Mouse (Mus musculus): ENCODE results near the gene Dedd2. TPM values are rescaled to one million over a fixed set of nuclear protein-coding genes. Genes with fewer than 3 reads are reported as not detected.

The Dedd2 gene
- total RNA-seq, 2 experiments from 2014 or later = 24.0 to 27.0 TPM

- DNase-seq (ENCODE audit: low spot score in 2 of 2) = peak; percentile 22 to 41
These were observed 39.1 kb downstream of the Dedd2 start for GRCm38 (mm10) chr7:25181331-25181790.

GRCm38 (mm10) chr7:25180512-25180911, 39.9 kb downstream of the Dedd2 start:
- no peak for DNase-seq (ENCODE audit: low spot score in 2 of 2)

GRCm38 (mm10) chr7:25179606-25180161, 40.7 kb downstream of the Dedd2 start, which contains the start of gene Pou2f2:
Pou2f2 (minus strand) TSS chr7:25179726.
- peak; percentile 56 to 62 for DNase-seq (ENCODE audit: low spot score in 2 of 2)

- DNase-seq (ENCODE audit: low spot score in 2 of 2) = no peak
These were observed 41.4 kb downstream of the Dedd2 start for GRCm38 (mm10) chr7:25178787-25179605.

GRCm38 (mm10) chr7:25178317-25178716, 42.1 kb downstream of the Dedd2 start:
- no peak for DNase-seq (ENCODE audit: low spot score in 2 of 2)

- no peak for DNase-seq (ENCODE audit: low spot score in 2 of 2)
These were observed 46.1 kb downstream of the Dedd2 start for GRCm38 (mm10) chr7:25174343-25174742.

- DNase-seq (ENCODE audit: low spot score in 2 of 2) = no peak
These were observed 47.7 kb downstream of the Dedd2 start for GRCm38 (mm10) chr7:25172669-25173068.

GRCm38 (mm10) chr7:25170583-25170982, 49.8 kb downstream of the Dedd2 start:
- no peak for DNase-seq (ENCODE audit: low spot score in 2 of 2)

GRCm38 (mm10) chr7:25166106-25166505, 54.3 kb downstream of the Dedd2 start:
- DNase-seq (ENCODE audit: low spot score in 2 of 2) = no peak

GRCm38 (mm10) chr7:25156158-25156648, 64.2 kb downstream of the Dedd2 start:
- DNase-seq (ENCODE audit: low spot score in 2 of 2) = no peak

GRCm38 (mm10) chr7:25155469-25156157, 64.8 kb downstream of the Dedd2 start:
- DNase-seq (ENCODE audit: low spot score in 2 of 2) = no peak

GRCm38 (mm10) chr7:25154648-25155047, 65.8 kb downstream of the Dedd2 start:
- no peak for DNase-seq (ENCODE audit: low spot score in 2 of 2)

- no peak for DNase-seq (ENCODE audit: low spot score in 2 of 2)
These were observed 66.6 kb downstream of the Dedd2 start for GRCm38 (mm10) chr7:25153841-25154240.

GRCm38 (mm10) chr7:25151916-25152556, 68.4 kb downstream of the Dedd2 start:
- no peak for DNase-seq (ENCODE audit: low spot score in 2 of 2)

GRCm38 (mm10) chr7:25151009-25151408, 69.4 kb downstream of the Dedd2 start:
- DNase-seq (ENCODE audit: low spot score in 2 of 2) = no peak

GRCm38 (mm10) chr7:25150151-25150663, 70.2 kb downstream of the Dedd2 start:
- DNase-seq (ENCODE audit: low spot score in 2 of 2) = no peak

Small RNA genes lying within 50 kb of the gene (microRNA-seq; reads per million reads assigned to microRNA genes)
- gene Mir7048 (ENCODE audit: borderline number of aligned reads in 2 of 2) = 0 reads per million in 2 experiments

Other genes with a start within 250 kb of the Dedd2 start
- gene Rabac1, start 247.9 kb downstream of the Dedd2 start, total RNA-seq (2021) = 100 to 1,000 TPM; 343 to 378 TPM
- gene Atp1a3, start 214.7 kb downstream of the Dedd2 start, total RNA-seq (2021) = 100 to 1,000 TPM in 1 of 2 experiments, 10 to 100 TPM in 1; 30.2 to 121 TPM
- gene Grik5, start 148.3 kb downstream of the Dedd2 start, total RNA-seq (2021) = 10 to 100 TPM; 15.3 to 17.2 TPM
- gene Zfp574, start 148.0 kb downstream of the Dedd2 start, total RNA-seq (2021) = 10 to 100 TPM; 18.6 to 19.6 TPM
- under 1 TPM; 0.56 to 0.61 TPM for gene Pou2f2, start 40.9 kb downstream of the Dedd2 start, total RNA-seq (2021)
- 10 to 100 TPM in 1 of 2 experiments, 1 to 10 TPM in 1; 8.4 to 10.2 TPM for gene Zfp526, start 810 bp upstream of the Dedd2 start, total RNA-seq (2021)
- gene Gsk3a, start 17.2 kb upstream of the Dedd2 start, total RNA-seq (2021) = 100 to 1,000 TPM in 1 of 2 experiments, 10 to 100 TPM in 1; 96.7 to 101 TPM
- gene Erf, start 30.1 kb upstream of the Dedd2 start, total RNA-seq (2021) = 10 to 100 TPM; 18.3 to 25.8 TPM
- 100 to 1,000 TPM in 1 of 2 experiments, 10 to 100 TPM in 1; 96.8 to 123 TPM for gene Cic, start 47.1 kb upstream of the Dedd2 start, total RNA-seq (2021)
- gene Pafah1b3, start 77.4 kb upstream of the Dedd2 start, total RNA-seq (2021) = 10 to 100 TPM; 23.3 to 30.4 TPM
- not detected for gene Prr19, start 80.8 kb upstream of the Dedd2 start, total RNA-seq (2021)
- gene Tmem145, start 85.5 kb upstream of the Dedd2 start, total RNA-seq (2021) = 1 to 10 TPM; 2.5 to 2.9 TPM
- 10 to 100 TPM; 37.8 to 47.0 TPM for gene Megf8, start 96.5 kb upstream of the Dedd2 start, total RNA-seq (2021)
- gene Cnfn, start 149.1 kb upstream of the Dedd2 start, total RNA-seq (2021) = not detected
- 100 to 1,000 TPM; 332 to 738 TPM for gene Lipe, start 178.1 kb upstream of the Dedd2 start, total RNA-seq (2021)
- gene Cxcl17, start 192.3 kb upstream of the Dedd2 start, total RNA-seq (2021) = not detected

Measured in adrenal gland, adult 18-20 months (tissue).